Mouse (Mus musculus): ENCODE measurements around the gene Gm21954.

- TF ChIP-seq POLR2A (IDR thresholded peaks at IDR 0.05; ENCODE audit: borderline replicate concordance, extremely low read depth, insufficient read depth, insufficient read length, poor library complexity, severe bottlenecking) (no peak), CTCF (IDR thresholded peaks at IDR 0.05; ENCODE audit: borderline replicate concordance, extremely low read depth, insufficient read depth, insufficient read length) (no peak)
Observed at GRCm38 (mm10) chr3:55419334-55419733, 52.7 kb downstream of the Gm21954 start.

Data from brain, embryonic 14.5 days (tissue).